Mouse (Mus musculus) MEL (cell line): Measurements from ENCODE around the gene S100a16.

Experiments
- CHD1 ChIP-seq: IDR thresholded peaks from 2 replicates; pipeline ENCODE4 v1.6.1; 2012; ENCODE audit warnings: low read depth, mild to moderate bottlenecking, inconsistent platforms, low read length, improper control_type of control experiment
- CTCF ChIP-seq, 3 experiments: IDR thresholded peaks in 2 of 3; conservative IDR thresholded peaks in 1 of 3; 2 replicates each; pipeline ENCODE4 v1.5.1; 2011 to 2012; ENCODE audit warnings: low read length in 3 of 3, low read depth in 2 of 3, mild to moderate bottlenecking in 2 of 3, improper control_type of control experiment in 1 of 3, inconsistent platforms in 1 of 3, mixed read lengths in 1 of 3, moderate library complexity in 1 of 3; ENCODE audit not compliant: control insufficient read depth in 1 of 3, insufficient read depth in 1 of 3, poor library complexity in 1 of 3, severe bottlenecking in 1 of 3
- EP300 ChIP-seq, 2 experiments: IDR thresholded peaks; 2 replicates each; pipeline ENCODE4 v1.6.1; 2011; ENCODE audit warnings: improper control_type of control experiment in 2 of 2, low read length in 2 of 2, low read depth in 1 of 2, mild to moderate bottlenecking in 1 of 2
- POLR2A ChIP-seq, 2 experiments: IDR thresholded peaks; 2 replicates each; pipeline ENCODE4 v1.6.1; 2011 to 2012; ENCODE audit warnings: low read length in 2 of 2, mild to moderate bottlenecking in 2 of 2, control low read depth in 1 of 2, improper control_type of control experiment in 1 of 2, low read depth in 1 of 2, moderate library complexity in 1 of 2; ENCODE audit not compliant: control insufficient read depth in 1 of 2, insufficient read depth in 1 of 2, poor library complexity in 1 of 2
- USF1 ChIP-seq: IDR thresholded peaks from 2 replicates; pipeline ENCODE4 v1.6.1; 2014; ENCODE audit warnings: low read depth, mild to moderate bottlenecking, inconsistent platforms, low read length, improper control_type of control experiment, moderate library complexity

GRCm38 (mm10) chr3:90505216-90505615, 31.8 kb upstream of the S100a16 start:
- TF ChIP-seq POLR2A (IDR thresholded peaks at IDR 0.05; ENCODE audit: control insufficient read depth in 1 of 2, insufficient read depth in 1 of 2, low read depth in 1 of 2, low read length in 2 of 2, poor library complexity in 1 of 2) = no peak
- TF ChIP-seq CHD1 = no peak
- no peak for TF ChIP-seq CTCF (IDR thresholded peaks at IDR 0.05 in 2 of 3, conservative IDR thresholded peaks at IDR 0.05 in 1 of 3; ENCODE audit: control insufficient read depth in 1 of 3, insufficient read depth in 1 of 3, low read depth in 2 of 3, low read length in 3 of 3, poor library complexity in 1 of 3, severe bottlenecking in 1 of 3)
- no peak for TF ChIP-seq EP300 (IDR thresholded peaks at IDR 0.05; ENCODE audit: low read depth in 1 of 2, low read length in 2 of 2)
- TF ChIP-seq USF1 = no peak
